Mouse (Mus musculus) embryonic facial prominence, embryonic 14.5 days (tissue): Measurements from ENCODE around the gene Pold2. TPM values are rescaled to one million over a fixed set of nuclear protein-coding genes. Genes with fewer than 3 reads are reported as not detected.
"Not testable (repeated sequence)": the region's sequence is repeated elsewhere in the genome, so short reads cannot be mapped to it uniquely, and the experiment has no call there.

ENCODE experiments used
- ATAC-seq: fragments of 200-750 bp; cut with Nextera tagmentation; 2 replicates; pipeline ENCODE4 v1.8.0; 2017; ENCODE audit warnings: low read depth, moderate number of reproducible peaks, moderate TSS enrichment
- DNase-seq: peaks from one replicate; pipeline ENCODE4 v3.0.0-alpha.2; 2015; ENCODE audit warnings: low spot score
- H3K27ac ChIP-seq: fragments of 300-500 bp; sonication (generic); replicated peaks from 2 replicates; pipeline ENCODE4 v1.5.1; 2014; ENCODE audit warnings: low read depth, mild to moderate bottlenecking, low read length, moderate library complexity
- H3K27me3 ChIP-seq: fragments of 300-500 bp; sonication (generic); replicated peaks from 2 replicates; pipeline ENCODE4 v1.6.1; 2014; ENCODE audit warnings: low read length; ENCODE audit not compliant: control insufficient read depth, insufficient read depth
- H3K36me3 ChIP-seq: fragments of 300-500 bp; sonication (generic); 2 replicates; pipeline ENCODE4 v1.6.1; 2014; ENCODE audit warnings: low read length, mixed read lengths; ENCODE audit not compliant: control insufficient read depth, insufficient read depth
- H3K4me1 ChIP-seq: fragments of 300-500 bp; sonication (generic); 2 replicates; pipeline ENCODE4 v1.6.1; 2014; ENCODE audit warnings: antibody characterized with exemption, low read length; ENCODE audit not compliant: control insufficient read depth, insufficient read depth
- H3K4me2 ChIP-seq: fragments of 300-500 bp; sonication (generic); 2 replicates; pipeline ENCODE4 v1.6.1; 2014; ENCODE audit warnings: low read depth, mild to moderate bottlenecking, low read length, moderate library complexity, mixed read lengths
- H3K4me3 ChIP-seq: fragments of 300-500 bp; sonication (generic); 2 replicates; pipeline ENCODE4 v1.5.1; 2014; ENCODE audit warnings: low read depth, mild to moderate bottlenecking, low read length
- H3K9ac ChIP-seq: fragments of 300-500 bp; sonication (generic); 2 replicates; pipeline ENCODE4 v1.6.1; 2014; ENCODE audit warnings: low read depth, mild to moderate bottlenecking, low read length, moderate library complexity, mixed read lengths
- H3K9me3 ChIP-seq: fragments of 300-500 bp; sonication (generic); 2 replicates; pipeline ENCODE4 v1.6.1; 2016; ENCODE audit warnings: low read length; ENCODE audit not compliant: control insufficient read depth
- WGBS: fragments of 180-500 bp; shearing (Covaris S2); extraction: QIAGEN DNeasy Blood & Tissue Kit; methylation state at CpG from one replicate; pipeline ENCODE4 v1.1.7; 2014; 5-methylcytosine and 5-hydroxymethylcytosine counted together
- polyA plus RNA-seq: library from polyadenylated mRNA; unstranded; fragments of >200 nt; fragmentation: Nextera tagmentation; extraction: Ambion mirVana; gene quantifications from 2 replicates; pipeline ENCODE4 v1.2.1, GENCODE M21; 2014

Gene Pold2
- polyA plus RNA-seq, 1 experiment from 2014 or later, result 83.2 TPM

DNA sequence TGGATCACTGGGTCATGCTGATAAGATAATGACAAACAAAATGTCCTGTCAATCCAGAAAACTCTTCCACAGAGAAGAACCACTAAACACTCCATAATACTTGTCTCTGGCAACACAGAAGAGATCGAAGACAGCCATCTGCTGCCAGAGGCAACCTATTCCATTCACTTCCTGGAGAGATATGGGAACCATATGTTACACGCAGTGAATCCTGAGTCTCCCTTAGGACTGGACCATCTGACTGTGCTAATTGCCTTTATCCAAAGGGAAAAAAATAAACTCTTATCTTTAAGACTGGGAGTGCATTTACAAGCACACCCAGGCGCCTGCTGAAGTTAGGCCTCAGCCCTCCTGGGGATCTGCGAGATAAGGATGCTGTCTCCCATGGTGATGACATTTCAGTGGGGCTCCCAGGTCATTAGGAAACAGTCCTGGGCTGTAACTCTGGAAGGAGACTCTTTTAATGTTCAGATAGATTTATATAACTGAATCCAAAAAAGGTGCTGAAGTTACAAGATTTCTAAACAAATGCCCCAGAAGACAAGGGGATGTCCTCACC is 14.8 kb upstream of the Pold2 start:
- ATAC-seq, result peak; percentile 50; the same call in 1 of the 2 replicates
- Histone ChIP-seq H3K27me3 (peaks cover 3% of the 10 kb centered on the region; the same call in 1 of the 2 replicates), H3K9ac (no peak overlapping the region), H3K36me3 (no peaks in the 10 kb centered on the region), H3K9me3 (no peaks in the 10 kb centered on the region), H3K4me3 (no peak overlapping the region), H3K4me1 (peaks cover 23% of the 10 kb centered on the region), H3K27ac (no peak overlapping the region), H3K4me2 (no peak overlapping the region)
- DNase-seq, result no peak
- 23% methylated on average over 4 of the region's 4 CpGs for WGBS

DNA sequence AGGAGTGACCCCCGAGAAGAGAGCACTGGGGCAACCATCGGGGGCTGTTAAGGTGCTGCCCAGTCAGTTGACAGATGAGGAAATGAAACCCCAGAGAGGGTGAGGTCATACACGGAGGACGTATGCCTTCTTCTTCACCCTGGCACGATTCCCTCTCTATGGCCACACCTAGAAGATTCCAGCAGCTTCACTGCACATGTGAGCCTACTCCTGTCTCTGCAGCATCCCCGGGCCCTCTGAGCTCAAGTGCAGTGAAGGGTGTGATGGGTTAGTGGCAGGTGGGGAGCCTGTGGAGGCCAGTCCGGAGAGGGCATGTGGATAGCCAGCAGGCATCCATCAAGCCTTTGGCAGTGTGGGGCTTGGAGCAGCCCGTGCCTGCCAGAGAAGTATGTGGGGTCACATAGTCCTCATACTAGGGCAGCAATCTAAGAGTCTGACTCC is 14.1 kb upstream of the Pold2 start:
- WGBS, result 36% methylated on average over 8 of the region's 8 CpGs
- H3K4me2 ChIP-seq, result no peak overlapping the region
- no peaks in the 10 kb centered on the region for H3K36me3 ChIP-seq
- H3K4me1 ChIP-seq, result peaks cover 16% of the 10 kb centered on the region
- H3K4me3 ChIP-seq, result no peak overlapping the region
- DNase-seq (peak; percentile 42), ATAC-seq (peak; percentile 27; the same call in 1 of the 2 replicates)
- no peak overlapping the region for H3K27ac ChIP-seq
- H3K9me3 ChIP-seq, result no peaks in the 10 kb centered on the region
- no peaks in the 10 kb centered on the region for H3K27me3 ChIP-seq
- no peak overlapping the region for H3K9ac ChIP-seq

GRCm38 (mm10) chr11:5888563-5888962 is 10.5 kb upstream of the Pold2 start:
- H3K4me1 ChIP-seq, result peaks cover 14% of the 10 kb centered on the region; the same call in 1 of the 2 replicates
- not testable (repeated sequence) for H3K4me3 ChIP-seq, ATAC-seq, H3K27me3 ChIP-seq, H3K9ac ChIP-seq, H3K4me2 ChIP-seq, H3K36me3 ChIP-seq, H3K9me3 ChIP-seq, DNase-seq, H3K27ac ChIP-seq
- 47% methylated on average over 4 of the region's 5 CpGs for WGBS

DNA sequence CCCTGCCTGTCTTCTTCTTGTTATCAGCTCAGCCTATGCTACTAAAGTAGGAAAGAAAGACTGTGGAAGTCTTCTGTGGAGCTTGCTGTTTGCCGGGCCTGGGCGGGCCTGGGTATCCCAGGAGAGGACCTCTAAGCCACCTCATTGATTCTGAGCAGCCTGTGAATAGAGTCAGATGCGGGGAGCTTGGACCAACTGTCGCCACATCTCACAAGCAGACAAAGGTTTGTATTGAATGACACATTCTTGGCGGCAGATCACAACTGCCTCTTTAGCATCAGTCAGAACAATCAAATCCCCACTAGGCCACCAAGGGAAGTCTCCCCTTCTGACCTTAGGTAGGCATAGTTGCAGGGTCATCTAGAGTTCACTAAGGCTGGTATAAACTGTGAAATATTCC is 9.2 kb upstream of the Pold2 start:
- Histone ChIP-seq H3K9ac (peak overlapping the region; percentile 30; the same call in 1 of the 2 replicates), H3K4me2 (no peak overlapping the region), H3K27me3 (no peaks in the 10 kb centered on the region), H3K36me3 (no peaks in the 10 kb centered on the region), H3K4me3 (no peak overlapping the region), H3K9me3 (no peaks in the 10 kb centered on the region), H3K4me1 (peaks cover 9% of the 10 kb centered on the region; the same call in 1 of the 2 replicates), H3K27ac (no peak overlapping the region)
- ATAC-seq (peak; percentile 37; the same call in 1 of the 2 replicates), DNase-seq (peak; percentile 60)
- WGBS, result 37% methylated on average over 5 of the region's 5 CpGs

GRCm38 (mm10) chr11:5886187-5886586 is 8.1 kb upstream of the Pold2 start:
- H3K27me3 ChIP-seq, result no peaks in the 10 kb centered on the region
- H3K4me3 ChIP-seq, result no peak overlapping the region
- no peak overlapping the region for H3K27ac ChIP-seq
- no peaks in the 10 kb centered on the region for H3K36me3 ChIP-seq
- DNase-seq (peak; percentile 84), ATAC-seq (no peak)
- no peak overlapping the region for H3K4me2 ChIP-seq
- no peaks in the 10 kb centered on the region for H3K9me3 ChIP-seq
- 20% methylated on average over 9 of the region's 9 CpGs for WGBS
- H3K4me1 ChIP-seq, result peaks cover 3% of the 10 kb centered on the region; the same call in 1 of the 2 replicates
- H3K9ac ChIP-seq, result no peak overlapping the region

- WGBS, result 62% methylated on average over 8 of the region's 8 CpGs
- no peaks in the 10 kb centered on the region for H3K36me3 ChIP-seq
Measured at GRCm38 (mm10) chr11:5882518-5882917, 4.4 kb upstream of the Pold2 start.

GRCm38 (mm10) chr11:5879905-5880304 is 1.8 kb upstream of the Pold2 start:
- H3K4me3 ChIP-seq, result no peak overlapping the region
- no peak overlapping the region for H3K4me2 ChIP-seq
- no peaks in the 10 kb centered on the region for H3K9me3 ChIP-seq
- ATAC-seq (no peak), DNase-seq (no peak)
- no peak overlapping the region for H3K27ac ChIP-seq
- H3K27me3 ChIP-seq, result no peaks in the 10 kb centered on the region
- WGBS, result 48% methylated on average over 5 of the region's 5 CpGs
- H3K9ac ChIP-seq, result no peak overlapping the region
- peaks cover 20% of the 10 kb centered on the region for H3K36me3 ChIP-seq
- H3K4me1 ChIP-seq, result peaks cover 16% of the 10 kb centered on the region

More at GRCm38 (mm10) chr11:5882518-5882917, 4.4 kb upstream of the Pold2 start:
- no peak overlapping the region for H3K4me2 ChIP-seq
- H3K27me3 ChIP-seq, result no peaks in the 10 kb centered on the region
- ATAC-seq (no peak), DNase-seq (no peak)
- no peak overlapping the region for H3K27ac ChIP-seq
- no peak overlapping the region for H3K4me3 ChIP-seq
- 0 out of 2 replicates have a peak, but pooled peaks cover 6% of the 10 kb centered on the region for H3K4me1 ChIP-seq
- no peaks in the 10 kb centered on the region for H3K9me3 ChIP-seq
- no peak overlapping the region for H3K9ac ChIP-seq

DNA sequence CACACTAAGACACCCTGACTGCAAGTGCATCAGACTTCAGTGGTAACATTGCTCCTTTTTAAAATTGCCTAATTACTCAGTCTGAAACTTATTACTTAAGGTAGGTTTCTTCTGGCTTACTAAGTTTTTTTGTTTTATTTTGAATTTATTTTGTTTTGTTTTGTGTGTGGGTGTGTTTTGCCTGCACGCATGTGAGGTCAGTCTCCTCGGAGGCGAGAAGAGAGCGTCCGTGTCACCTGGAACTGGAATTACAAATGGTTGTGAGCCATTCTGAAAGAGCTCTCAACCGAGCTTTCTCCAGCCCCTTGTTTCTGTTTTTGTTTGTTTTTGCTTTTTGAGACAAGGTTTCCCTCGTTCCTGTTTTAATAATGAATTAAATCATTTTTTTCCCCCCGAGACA is 569 bp upstream of the Pold2 start:
- 39% methylated on average over 8 of the region's 8 CpGs for WGBS
- no peak; the same call in 1 of the 2 replicates for ATAC-seq

DNA sequence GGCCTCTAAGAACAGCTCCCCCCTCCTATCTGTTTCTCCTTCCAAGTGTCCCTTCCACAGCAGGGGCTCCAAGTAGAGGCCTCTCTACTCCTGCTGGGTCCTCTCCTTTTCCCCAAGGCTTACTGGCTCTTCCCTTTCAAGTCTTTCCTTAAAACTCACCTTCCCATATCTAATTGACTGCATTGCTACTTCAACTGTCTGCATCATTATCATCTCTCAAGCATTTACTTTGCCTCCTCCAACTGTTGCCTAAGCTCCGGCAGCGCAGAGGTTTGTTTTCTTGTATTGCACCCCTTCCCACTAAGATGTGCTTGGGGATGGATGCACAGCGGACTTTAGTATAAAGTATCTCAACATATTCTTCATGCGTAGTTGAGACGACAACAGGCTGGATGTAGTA is 671 bp downstream of the Pold2 start:
- WGBS, result 4% methylated on average over 5 of the region's 5 CpGs

More for the DNA sequence above, 569 bp upstream of the Pold2 start:
- peaks cover 32% of the 10 kb centered on the region for H3K36me3 ChIP-seq
- H3K27me3 ChIP-seq, result no peaks in the 10 kb centered on the region
- peak overlapping the region; percentile 60 for H3K9ac ChIP-seq
- peak overlapping the region; percentile 86 for H3K4me2 ChIP-seq
- H3K9me3 ChIP-seq, result no peaks in the 10 kb centered on the region
- H3K4me1 ChIP-seq, result peaks cover 16% of the 10 kb centered on the region
- no peak for DNase-seq
- peak overlapping the region; percentile 89 for H3K27ac ChIP-seq
- H3K4me3 ChIP-seq, result peak overlapping the region; percentile 75

More for the DNA sequence above, 671 bp downstream of the Pold2 start:
- ATAC-seq, result no peak
- peaks cover 16% of the 10 kb centered on the region for H3K4me1 ChIP-seq
- DNase-seq, result no peak
- H3K4me3 ChIP-seq, result peak overlapping the region; percentile 75
- peaks cover 44% of the 10 kb centered on the region for H3K36me3 ChIP-seq
- no peaks in the 10 kb centered on the region for H3K27me3 ChIP-seq
- peak overlapping the region; percentile 81 for H3K9ac ChIP-seq
- peak overlapping the region; percentile 86 for H3K4me2 ChIP-seq
- 0 out of 2 replicates have a peak overlapping the region, but pooled peaks have one; percentile 44 for H3K27ac ChIP-seq
- no peaks in the 10 kb centered on the region for H3K9me3 ChIP-seq
